Mouse (Mus musculus) B cell, adult 2 months (primary cell): ENCODE measurements around the gene Il17rc.

ENCODE experiments used
- DNase-seq, 2 experiments: peaks; one replicate each; pipeline ENCODE4 v3.0.0; 2022

Il17rc gene

GRCm38 (mm10) chr6:113499346-113499745, 28.1 kb downstream of the Il17rc start:
- DNase-seq, result peak; percentile 13 to 20

GRCm38 (mm10) chr6:113501388-113502084, 30.3 kb downstream of the Il17rc start, which contains the start of gene Prrt3:
Gene Prrt3, minus strand, starts transcription at chr6:113501931.
- DNase-seq, result no peak

- DNase-seq, result no peak
Measured at GRCm38 (mm10) chr6:113502801-113503200, 31.6 kb downstream of the Il17rc start.

GRCm38 (mm10) chr6:113505689-113506088, 34.5 kb downstream of the Il17rc start:
- no peak for DNase-seq

- DNase-seq, result no peak
Measured at GRCm38 (mm10) chr6:113507130-113507529, 35.9 kb downstream of the Il17rc start.

GRCm38 (mm10) chr6:113508272-113508946, 37.2 kb downstream of the Il17rc start:
- DNase-seq, result no peak

- DNase-seq, result no peak
Measured at GRCm38 (mm10) chr6:113508947-113509280, 37.7 kb downstream of the Il17rc start.

- no peak for DNase-seq
Measured at GRCm38 (mm10) chr6:113513944-113514343, 42.7 kb downstream of the Il17rc start.

- no peak for DNase-seq
Measured at GRCm38 (mm10) chr6:113514600-113514999, 43.4 kb downstream of the Il17rc start.

GRCm38 (mm10) chr6:113517434-113518080, 46.3 kb downstream of the Il17rc start:
- no peak for DNase-seq

- no peak for DNase-seq
Measured at GRCm38 (mm10) chr6:113522310-113522709, 51.1 kb downstream of the Il17rc start.

- no peak for DNase-seq
Measured at GRCm38 (mm10) chr6:113523420-113523819, 52.2 kb downstream of the Il17rc start.

- DNase-seq, result peak; percentile 97
Measured at GRCm38 (mm10) chr6:113530932-113531839, 60.0 kb downstream of the Il17rc start, which contains the start of the genes Emc3 and Fancd2. Gene Emc3, minus strand, starts transcription at chr6:113531652. Gene Fancd2, plus strand, starts transcription at chr6:113531682.

GRCm38 (mm10) chr6:113531840-113532404, 60.7 kb downstream of the Il17rc start:
- DNase-seq, result no peak
